Mouse (Mus musculus) embryonic stem cell, embryonic (primary cell): Measurements from ENCODE around the gene Vmn1r169.
"Not testable (repeated sequence)": the region's sequence is repeated elsewhere in the genome, so short reads cannot be mapped to it uniquely, and the experiment has no call there.

Experiments
- CTCF ChIA-PET, 4 experiments: fragments of 300-600 bp in 2 of 4; fragments of 350-600 bp in 2 of 4; sonication (Branson Sonifier 250); formaldehyde crosslinking; loops; one replicate each; lab custom pipeline; 2022; ENCODE audit warnings: inconsistent platforms in 2 of 4; lab: Charles Lee
- POLR2A ChIA-PET, 4 experiments: fragments of 300-600 bp in 2 of 4; fragments of 350-600 bp in 2 of 4; sonication (Branson Sonifier 250); formaldehyde crosslinking; loops; one replicate each; lab custom pipeline; 2022; ENCODE audit warnings: antibody characterized with exemption in 4 of 4, inconsistent platforms in 1 of 4; lab: Charles Lee

Vmn1r169 gene

DNA sequence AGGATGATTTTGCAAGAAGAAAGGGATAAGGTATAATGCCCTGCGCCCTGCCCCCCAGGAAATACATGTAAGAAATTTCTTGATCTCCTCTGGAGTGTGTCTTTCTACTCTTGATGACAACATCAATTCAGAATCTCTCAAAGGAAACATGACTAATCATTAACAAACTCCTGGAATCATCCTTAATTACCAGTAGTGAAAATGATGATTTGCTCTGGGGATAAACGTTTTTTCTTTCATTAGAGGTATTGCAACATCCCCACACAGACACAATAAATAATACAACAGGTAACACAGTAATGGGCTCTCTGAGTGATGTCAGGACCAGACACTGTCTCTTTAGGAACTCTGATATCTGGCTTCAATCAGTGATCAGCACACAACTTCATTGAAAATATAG lies at the start of gene Vmn1r169:
Gene Vmn1r169 (plus strand): TSS at position 301 of the 400 bp plus-strand sequence.
- CTCF ChIA-PET, POLR2A ChIA-PET: not testable (repeated sequence)

DNA sequence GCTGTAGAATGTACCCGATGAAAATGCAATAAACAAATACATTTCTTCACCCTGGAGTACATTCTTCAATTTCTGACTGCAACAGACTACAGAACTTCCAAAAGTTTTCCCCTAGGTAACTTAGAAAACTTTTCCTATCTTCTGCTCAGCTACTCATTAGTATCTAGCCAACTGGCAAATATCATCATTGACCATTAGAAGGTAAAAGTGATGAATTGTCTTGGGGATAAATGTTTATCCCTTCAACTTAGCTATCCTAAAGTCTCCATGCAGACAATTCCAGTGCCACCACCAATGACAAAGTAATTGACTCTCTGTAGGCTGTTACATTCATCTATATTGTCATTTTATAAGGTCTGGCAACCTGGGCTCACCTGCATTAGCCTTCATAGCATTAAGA lies 35.9 kb upstream of the Vmn1r169 start, which contains the start of gene Vmn1r168:
Gene Vmn1r168 (plus strand): TSS at position 301 of the 400 bp plus-strand sequence.
- CTCF ChIA-PET, POLR2A ChIA-PET: not testable (repeated sequence)

DNA sequence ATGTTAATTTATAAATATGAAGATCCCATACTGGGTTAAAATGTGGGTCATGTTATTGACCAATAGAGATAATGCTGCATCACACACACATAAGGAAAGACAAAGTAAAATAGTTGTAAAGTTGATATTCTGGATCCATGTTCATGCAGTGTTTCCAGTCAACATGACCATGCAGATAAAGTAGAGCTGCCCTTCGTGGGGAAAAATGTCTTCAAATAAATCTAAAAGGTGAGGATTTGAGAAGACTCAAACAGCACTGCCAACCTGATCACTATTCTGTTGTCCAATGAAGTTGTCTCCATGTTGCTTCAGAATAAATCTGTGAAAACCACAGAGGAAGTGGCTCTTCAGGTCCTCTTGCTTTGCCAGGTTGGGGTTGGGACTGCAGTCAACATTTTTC lies 30.5 kb downstream of the Vmn1r169 start, which contains the start of gene Vmn1r170:
Gene Vmn1r170 (plus strand): TSS at position 301 of the 400 bp plus-strand sequence.
- CTCF ChIA-PET, POLR2A ChIA-PET: not testable (repeated sequence)
